Mouse (Mus musculus) Muller cell, postnatal 12 days (primary cell): Measurements from ENCODE around the gene 2510039O18Rik.

ENCODE experiments used
- DNase-seq: peaks from one replicate; pipeline ENCODE4 v3.0.0-alpha.2; 2015; ENCODE audit errors: inconsistent ontology term

2510039O18Rik gene

GRCm38 (mm10) chr4:147940576-147941044, at the start of gene 2510039O18Rik:
TSS of gene 2510039O18Rik (plus strand) at chr4:147940895.
- peak; percentile 91 for DNase-seq

- DNase-seq: no peak
Measured at GRCm38 (mm10) chr4:147895815-147896330, 44.8 kb upstream of the 2510039O18Rik start.

GRCm38 (mm10) chr4:147896411-147896810, 44.3 kb upstream of the 2510039O18Rik start:
- DNase-seq: peak; percentile 37

- DNase-seq: no peak
Measured at GRCm38 (mm10) chr4:147897348-147897747, 43.3 kb upstream of the 2510039O18Rik start.

GRCm38 (mm10) chr4:147900452-147900851, 40.2 kb upstream of the 2510039O18Rik start:
- DNase-seq: no peak

- DNase-seq: no peak
Measured at GRCm38 (mm10) chr4:147902906-147903500, 37.7 kb upstream of the 2510039O18Rik start.

- no peak for DNase-seq
Measured at GRCm38 (mm10) chr4:147903601-147904000, 37.1 kb upstream of the 2510039O18Rik start.

- peak; percentile 95 for DNase-seq
Measured at GRCm38 (mm10) chr4:147904313-147905089, 36.2 kb upstream of the 2510039O18Rik start, which contains the start of gene Mfn2. TSS of gene Mfn2 (minus strand) at chr4:147904704.

GRCm38 (mm10) chr4:147905090-147905659, 35.5 kb upstream of the 2510039O18Rik start:
- DNase-seq: no peak

GRCm38 (mm10) chr4:147906230-147906629, 34.5 kb upstream of the 2510039O18Rik start:
- DNase-seq: peak; percentile 43

GRCm38 (mm10) chr4:147909486-147909885, 31.2 kb upstream of the 2510039O18Rik start:
- DNase-seq: no peak

- DNase-seq: peak; percentile 36
Measured at GRCm38 (mm10) chr4:147918459-147919121, 22.1 kb upstream of the 2510039O18Rik start.

GRCm38 (mm10) chr4:147920973-147921372, 19.7 kb upstream of the 2510039O18Rik start:
- no peak for DNase-seq

- DNase-seq: no peak
Measured at GRCm38 (mm10) chr4:147922341-147922740, 18.4 kb upstream of the 2510039O18Rik start.

- DNase-seq: peak; percentile 36
Measured at GRCm38 (mm10) chr4:147927705-147928104, 13.0 kb upstream of the 2510039O18Rik start.

- DNase-seq: no peak
Measured at GRCm38 (mm10) chr4:147928136-147928535, 12.6 kb upstream of the 2510039O18Rik start.

- no peak for DNase-seq
Measured at GRCm38 (mm10) chr4:147928540-147928939, 12.2 kb upstream of the 2510039O18Rik start.

GRCm38 (mm10) chr4:147930946-147931345, 9.7 kb upstream of the 2510039O18Rik start:
- DNase-seq: no peak

- DNase-seq: no peak
Measured at GRCm38 (mm10) chr4:147934134-147934533, 6.6 kb upstream of the 2510039O18Rik start.

- DNase-seq: no peak
Measured at GRCm38 (mm10) chr4:147934611-147935010, 6.1 kb upstream of the 2510039O18Rik start.

- DNase-seq: no peak
Measured at GRCm38 (mm10) chr4:147935904-147936303, 4.8 kb upstream of the 2510039O18Rik start.
